Mouse (Mus musculus): ENCODE data around the gene Scaf1. TPM values are rescaled to one million over a fixed set of nuclear protein-coding genes. Genes with fewer than 3 reads are reported as not detected.
A peak's percentile ranks its signal among the peaks of the same experiment; 100 is the strongest.

Gene Scaf1
- polyA plus RNA-seq, 1 experiment from 2014 or later = 42.1 TPM

DNA sequence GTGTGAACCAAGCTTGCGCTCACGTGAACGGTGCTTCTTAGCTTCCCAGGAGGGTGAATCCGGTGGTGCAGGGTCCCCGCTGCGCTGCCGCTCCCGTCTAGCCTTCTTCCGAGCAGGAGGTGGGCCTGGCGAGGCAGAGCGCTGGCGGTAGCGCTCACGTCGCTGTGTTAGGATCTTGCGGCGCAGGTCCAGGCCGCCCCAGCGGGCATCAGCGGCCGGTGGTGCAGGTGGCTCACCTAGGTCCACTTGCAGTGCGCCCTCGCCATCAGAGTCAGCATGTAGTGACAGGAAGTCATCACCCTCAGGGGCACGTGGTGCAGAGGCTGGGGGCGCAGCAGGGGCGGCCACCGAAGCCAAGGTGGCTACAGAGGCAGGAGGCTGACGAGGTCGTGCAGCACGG is 8.3 kb downstream of the Scaf1 start:
- Histone ChIP-seq H3K27ac (ENCODE audit: low read length) (no peak overlapping the region), H3K9ac (replicated peaks; ENCODE audit: low read depth, low read length) (no peak overlapping the region), H3K4me2 (ENCODE audit: low read length) (no peak overlapping the region), H3K36me3 (ENCODE audit: control insufficient read depth, insufficient read depth) (peaks cover 57% of the 10 kb centered on the region), H3K27me3 (replicated peaks; ENCODE audit: control insufficient read depth, insufficient read depth, low read length) (no peaks in the 10 kb centered on the region), H3K9me3 (ENCODE audit: control insufficient read depth, low read length) (no peaks in the 10 kb centered on the region), H3K4me1 (replicated peaks; ENCODE audit: control insufficient read depth, insufficient read depth, low read length) (no peaks in the 10 kb centered on the region), H3K4me3 (replicated peaks; ENCODE audit: low read length) (no peak overlapping the region)
- WGBS = 95% methylated on average over 30 of the region's 30 CpGs
- ATAC-seq = no peak

- Histone ChIP-seq H3K4me3 (replicated peaks; ENCODE audit: low read length) (no peak overlapping the region), H3K4me2 (ENCODE audit: low read length) (no peak overlapping the region), H3K36me3 (ENCODE audit: control insufficient read depth, insufficient read depth) (peaks cover 56% of the 10 kb centered on the region), H3K9ac (replicated peaks; ENCODE audit: low read depth, low read length) (no peak overlapping the region), H3K27ac (ENCODE audit: low read length) (no peak overlapping the region), H3K9me3 (ENCODE audit: control insufficient read depth, low read length) (no peaks in the 10 kb centered on the region), H3K4me1 (replicated peaks; ENCODE audit: control insufficient read depth, insufficient read depth, low read length) (no peaks in the 10 kb centered on the region), H3K27me3 (replicated peaks; ENCODE audit: control insufficient read depth, insufficient read depth, low read length) (no peaks in the 10 kb centered on the region)
- no peak for ATAC-seq
- 95% methylated on average over 29 of the region's 29 CpGs for WGBS
These were observed 9.0 kb downstream of the Scaf1 start for GRCm38 (mm10) chr7:45007141-45007540.

GRCm38 (mm10) chr7:45006503-45006902 is 9.7 kb downstream of the Scaf1 start:
- WGBS = 93% methylated on average over 11 of the region's 12 CpGs
- no peak overlapping the region for H3K9ac ChIP-seq (replicated peaks; ENCODE audit: low read depth, low read length)
- ATAC-seq = no peak
- no peaks in the 10 kb centered on the region for H3K4me1 ChIP-seq (replicated peaks; ENCODE audit: control insufficient read depth, insufficient read depth, low read length)
- H3K36me3 ChIP-seq (ENCODE audit: control insufficient read depth, insufficient read depth) = peaks cover 56% of the 10 kb centered on the region
- no peak overlapping the region for H3K27ac ChIP-seq (ENCODE audit: low read length)
- no peaks in the 10 kb centered on the region for H3K9me3 ChIP-seq (ENCODE audit: control insufficient read depth, low read length)
- H3K27me3 ChIP-seq (replicated peaks; ENCODE audit: control insufficient read depth, insufficient read depth, low read length) = no peaks in the 10 kb centered on the region
- H3K4me2 ChIP-seq (ENCODE audit: low read length) = no peak overlapping the region
- no peak overlapping the region for H3K4me3 ChIP-seq (replicated peaks; ENCODE audit: low read length)

- peaks cover 60% of the 10 kb centered on the region for H3K36me3 ChIP-seq (ENCODE audit: control insufficient read depth, insufficient read depth)
- H3K9me3 ChIP-seq (ENCODE audit: control insufficient read depth, low read length) = no peaks in the 10 kb centered on the region
- no peak overlapping the region for H3K4me3 ChIP-seq (replicated peaks; ENCODE audit: low read length)
- H3K4me1 ChIP-seq (replicated peaks; ENCODE audit: control insufficient read depth, insufficient read depth, low read length) = no peaks in the 10 kb centered on the region
- 0 out of 2 replicates have a peak overlapping the region, but pooled peaks have one; percentile 17 for H3K9ac ChIP-seq (replicated peaks; ENCODE audit: low read depth, low read length)
- no peak for ATAC-seq
- no peak overlapping the region for H3K4me2 ChIP-seq (ENCODE audit: low read length)
- WGBS = 89% methylated on average over 6 of the region's 6 CpGs
- H3K27me3 ChIP-seq (replicated peaks; ENCODE audit: control insufficient read depth, insufficient read depth, low read length) = no peaks in the 10 kb centered on the region
- H3K27ac ChIP-seq (ENCODE audit: low read length) = no peak overlapping the region
These were observed 10.7 kb downstream of the Scaf1 start for GRCm38 (mm10) chr7:45005321-45005992.

- peaks cover 1% of the 10 kb centered on the region; the same call in 1 of the 2 replicates for H3K4me1 ChIP-seq (replicated peaks; ENCODE audit: control insufficient read depth, insufficient read depth, low read length)
- H3K36me3 ChIP-seq (ENCODE audit: control insufficient read depth, insufficient read depth) = peaks cover 63% of the 10 kb centered on the region
- H3K9ac ChIP-seq (replicated peaks; ENCODE audit: low read depth, low read length) = no peak overlapping the region
- H3K4me2 ChIP-seq (ENCODE audit: low read length) = no peak overlapping the region
- no peak overlapping the region for H3K27ac ChIP-seq (ENCODE audit: low read length)
- ATAC-seq = no peak
- H3K4me3 ChIP-seq (replicated peaks; ENCODE audit: low read length) = no peak overlapping the region
- 86% methylated on average over 3 of the region's 3 CpGs for WGBS
- H3K9me3 ChIP-seq (ENCODE audit: control insufficient read depth, low read length) = no peaks in the 10 kb centered on the region
- H3K27me3 ChIP-seq (replicated peaks; ENCODE audit: control insufficient read depth, insufficient read depth, low read length) = no peaks in the 10 kb centered on the region
These were observed 11.6 kb downstream of the Scaf1 start for GRCm38 (mm10) chr7:45004546-45004945.

DNA sequence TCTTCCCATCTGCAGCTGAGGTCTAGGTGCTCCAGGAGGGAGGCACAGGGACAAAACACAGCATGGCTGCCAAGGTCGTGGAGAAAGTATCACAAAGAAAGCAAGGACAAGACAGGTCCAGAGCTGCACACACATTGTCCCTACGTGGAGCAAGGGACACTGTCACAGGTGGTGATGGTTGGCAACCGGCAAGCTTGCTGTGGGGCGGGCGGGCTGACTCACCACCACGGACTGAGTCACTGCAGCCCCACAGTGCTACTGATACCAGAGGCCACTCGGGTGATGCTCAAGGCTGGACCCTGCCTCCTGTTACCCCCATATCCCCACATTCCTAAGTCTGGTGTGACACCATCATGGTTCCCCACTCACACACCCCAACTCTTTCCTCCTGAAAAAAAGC is 13.7 kb downstream of the Scaf1 start:
- Histone ChIP-seq H3K4me3 (replicated peaks; ENCODE audit: low read length) (no peak overlapping the region), H3K4me2 (ENCODE audit: low read length) (no peak overlapping the region), H3K9me3 (ENCODE audit: control insufficient read depth, low read length) (no peaks in the 10 kb centered on the region), H3K36me3 (ENCODE audit: control insufficient read depth, insufficient read depth) (peaks cover 54% of the 10 kb centered on the region), H3K27ac (ENCODE audit: low read length) (no peak overlapping the region), H3K27me3 (replicated peaks; ENCODE audit: control insufficient read depth, insufficient read depth, low read length) (no peaks in the 10 kb centered on the region), H3K9ac (replicated peaks; ENCODE audit: low read depth, low read length) (no peak overlapping the region), H3K4me1 (replicated peaks; ENCODE audit: control insufficient read depth, insufficient read depth, low read length) (peaks cover 19% of the 10 kb centered on the region)
- WGBS = 92% methylated on average over 7 of the region's 7 CpGs
- no peak for ATAC-seq

DNA sequence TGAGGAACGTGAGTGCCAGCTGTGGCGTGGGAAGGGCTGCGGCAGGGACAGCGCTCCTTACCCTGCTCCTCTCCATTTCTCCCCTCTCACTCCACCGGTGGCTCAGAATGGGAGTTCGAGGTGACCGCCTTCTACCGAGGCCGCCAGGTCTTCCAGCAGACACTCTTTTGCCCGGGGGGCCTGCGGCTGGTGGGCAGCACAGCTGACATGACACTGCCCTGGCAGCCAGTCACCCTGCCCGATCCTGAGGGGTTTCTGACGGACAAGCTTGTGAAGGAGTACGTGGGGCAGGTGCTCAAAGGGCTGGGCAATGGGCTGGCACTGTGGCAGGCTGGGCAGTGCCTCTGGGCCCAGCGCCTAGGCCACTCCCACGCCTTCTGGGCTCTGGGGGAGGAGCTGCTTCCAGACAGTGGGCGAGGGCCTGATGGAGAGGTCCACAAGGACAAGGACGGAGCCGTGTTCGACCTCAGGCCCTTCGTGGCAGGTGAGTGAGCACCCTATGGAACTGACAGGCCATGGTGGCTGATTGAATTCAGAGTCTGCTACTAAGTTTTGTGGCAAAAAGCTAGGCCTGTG is 15.5 kb downstream of the Scaf1 start:
- no peak for ATAC-seq
- H3K4me3 ChIP-seq (replicated peaks; ENCODE audit: low read length) = no peak overlapping the region
- no peaks in the 10 kb centered on the region for H3K9me3 ChIP-seq (ENCODE audit: control insufficient read depth, low read length)
- no peaks in the 10 kb centered on the region for H3K27me3 ChIP-seq (replicated peaks; ENCODE audit: control insufficient read depth, insufficient read depth, low read length)
- no peak overlapping the region for H3K4me2 ChIP-seq (ENCODE audit: low read length)
- H3K27ac ChIP-seq (ENCODE audit: low read length) = no peak overlapping the region
- H3K9ac ChIP-seq (replicated peaks; ENCODE audit: low read depth, low read length) = no peak overlapping the region
- WGBS = 84% methylated on average over 21 of the region's 21 CpGs
- H3K4me1 ChIP-seq (replicated peaks; ENCODE audit: control insufficient read depth, insufficient read depth, low read length) = peaks cover 22% of the 10 kb centered on the region
- peaks cover 40% of the 10 kb centered on the region for H3K36me3 ChIP-seq (ENCODE audit: control insufficient read depth, insufficient read depth)

DNA sequence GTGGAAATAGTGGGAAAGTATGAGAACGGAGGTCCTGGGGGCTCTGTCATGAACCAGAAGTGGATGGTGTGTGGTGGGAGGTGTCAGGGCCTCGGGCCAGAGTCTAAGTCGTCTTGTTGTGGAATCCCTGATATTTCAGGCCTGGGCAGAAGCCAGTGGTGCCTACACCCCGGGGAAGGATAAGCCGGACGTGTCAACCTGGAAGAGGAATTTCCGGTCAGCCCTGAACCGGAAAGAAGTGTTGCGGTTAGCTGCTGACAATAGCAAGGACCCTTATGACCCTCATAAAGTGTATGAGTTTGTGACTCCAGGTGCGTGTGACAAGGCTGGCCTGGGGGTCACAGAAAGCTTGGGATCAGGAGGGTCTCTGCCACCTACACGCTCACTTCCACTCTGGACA is 16.4 kb downstream of the Scaf1 start:
- no peak overlapping the region for H3K4me3 ChIP-seq (replicated peaks; ENCODE audit: low read length)
- no peaks in the 10 kb centered on the region for H3K9me3 ChIP-seq (ENCODE audit: control insufficient read depth, low read length)
- no peaks in the 10 kb centered on the region for H3K27me3 ChIP-seq (replicated peaks; ENCODE audit: control insufficient read depth, insufficient read depth, low read length)
- H3K4me1 ChIP-seq (replicated peaks; ENCODE audit: control insufficient read depth, insufficient read depth, low read length) = peaks cover 22% of the 10 kb centered on the region
- 88% methylated on average over 11 of the region's 11 CpGs for WGBS
- H3K9ac ChIP-seq (replicated peaks; ENCODE audit: low read depth, low read length) = no peak overlapping the region
- no peak for ATAC-seq
- peaks cover 33% of the 10 kb centered on the region for H3K36me3 ChIP-seq (ENCODE audit: control insufficient read depth, insufficient read depth)
- no peak overlapping the region for H3K27ac ChIP-seq (ENCODE audit: low read length)
- H3K4me2 ChIP-seq (ENCODE audit: low read length) = no peak overlapping the region

DNA sequence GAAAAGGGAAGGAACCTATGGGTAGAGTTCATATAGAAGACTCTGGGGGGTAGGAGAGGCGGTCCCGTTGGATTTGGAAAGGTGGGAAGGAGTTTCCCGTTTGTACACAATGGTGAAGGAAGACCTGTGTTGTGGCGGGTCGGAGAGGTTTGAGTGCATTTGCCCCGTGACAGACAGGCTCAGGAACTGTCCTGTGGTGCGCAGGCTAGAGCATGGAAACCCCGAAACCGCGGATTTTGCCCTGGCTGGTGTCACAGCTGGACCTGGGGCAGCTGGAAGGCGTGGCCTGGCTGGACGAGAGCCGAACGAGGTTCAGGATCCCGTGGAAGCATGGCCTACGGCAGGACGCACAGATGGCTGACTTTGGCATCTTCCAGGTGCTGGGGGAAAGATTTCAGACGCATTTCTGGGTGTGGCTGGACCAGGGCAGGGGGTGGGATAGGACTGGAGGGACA is 17.6 kb downstream of the Scaf1 start, which contains the start of gene Bcl2l12:
TSS of gene Bcl2l12 (minus strand) at position 212 of the 455 bp plus-strand sequence.
- peak within 1 kb of the TSS; percentile 74 for H3K27ac ChIP-seq (ENCODE audit: low read length)
- H3K4me1 ChIP-seq (replicated peaks; ENCODE audit: control insufficient read depth, insufficient read depth, low read length) = peaks cover 22% of the 10 kb centered on the region
- 2% methylated on average over 18 of the region's 18 CpGs for WGBS
- H3K4me2 ChIP-seq (ENCODE audit: low read length) = peak within 1 kb of the TSS; percentile 77
- peak within 1 kb of the TSS; percentile 59 for H3K4me3 ChIP-seq (replicated peaks; ENCODE audit: low read length)
- peak within 1 kb of the TSS; percentile 68 for H3K9ac ChIP-seq (replicated peaks; ENCODE audit: low read depth, low read length)
- peaks cover 26% of the 10 kb centered on the region for H3K36me3 ChIP-seq (ENCODE audit: control insufficient read depth, insufficient read depth)
- ATAC-seq = no peak
- H3K27me3 ChIP-seq (replicated peaks; ENCODE audit: control insufficient read depth, insufficient read depth, low read length) = no peaks in the 10 kb centered on the region
- H3K9me3 ChIP-seq (ENCODE audit: control insufficient read depth, low read length) = no peaks in the 10 kb centered on the region

Data from forebrain, embryonic 16.5 days (tissue).